Mouse (Mus musculus) lung, postnatal 0 days (tissue): ENCODE data around the gene Kcns1.

Experiments
- CTCF ChIP-seq: IDR thresholded peaks from 2 replicates; pipeline ENCODE4 v1.5.1; 2016; ENCODE audit warnings: antibody characterized with exemption, mild to moderate bottlenecking
- EP300 ChIP-seq: IDR thresholded peaks from 2 replicates; pipeline ENCODE4 v1.6.1; 2016; ENCODE audit warnings: antibody characterized with exemption, mild to moderate bottlenecking, control low read depth

DNA sequence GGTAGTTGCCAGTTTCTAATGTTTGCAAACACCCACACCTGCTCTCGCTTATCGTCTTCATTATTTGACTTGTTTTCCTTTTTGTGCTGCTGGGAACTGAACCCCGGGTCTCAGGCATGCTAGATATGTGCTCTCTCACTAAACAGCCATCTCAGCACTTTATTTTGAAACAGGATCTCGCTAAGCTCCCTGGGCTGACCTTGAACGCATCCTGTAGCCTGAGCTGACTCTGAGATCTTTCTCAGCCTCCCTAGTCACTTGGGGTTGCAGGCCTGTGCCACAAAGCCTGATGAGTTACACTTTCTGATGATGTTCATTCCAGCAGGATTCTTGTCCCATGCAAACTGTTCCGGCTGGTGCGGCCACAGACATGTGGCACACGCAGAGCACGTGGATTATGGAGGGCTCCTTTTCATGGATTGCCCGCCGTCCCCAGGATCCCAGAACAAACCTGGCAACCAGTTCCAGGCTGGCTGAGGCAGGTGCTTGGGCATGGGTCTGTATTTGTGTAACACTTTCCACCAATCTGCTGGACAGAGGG, 9.3 kb downstream of the Kcns1 start:
- TF ChIP-seq CTCF = no peak
- no peak for TF ChIP-seq EP300
